Mouse (Mus musculus) kidney, postnatal 4 days (tissue): Measurements from ENCODE around the gene Racgap1.
A peak's percentile ranks its signal among the peaks of the same experiment; 100 is the strongest.

Experiments used
- DNase-seq, 2 experiments: peaks; one replicate each; pipeline ENCODE4 v3.0.0; 2021; ENCODE audit warnings: mixed read lengths in 2 of 2

Racgap1 gene

GRCm38 (mm10) chr15:99585741-99586140 is 65.7 kb downstream of the Racgap1 start:
- DNase-seq, result no peak

GRCm38 (mm10) chr15:99584407-99585202 is 66.9 kb downstream of the Racgap1 start:
- DNase-seq, result peak; percentile 39 to 61

GRCm38 (mm10) chr15:99583463-99584344 is 67.8 kb downstream of the Racgap1 start:
- DNase-seq, result peak; percentile 67 to 75

GRCm38 (mm10) chr15:99578802-99579485 is 72.5 kb downstream of the Racgap1 start, which contains the start of gene Aqp2:
Gene Aqp2, plus strand, starts transcription at chr15:99579055.
- DNase-seq, result peak in 1 of 2 experiments; percentile 38
